Comparison of ENCODE assay signal across 8 mouse cellular contexts in genomic region chr13:39823965-39824555, GRCm38 (mm10).
DNase-seq lines count a peak whose midpoint lies in the region; ATAC-seq and TF ChIP-seq lines count a peak whose summit lies in the region.

No protein-coding gene starts in this region.

- no peak for TF ChIP-seq CTCF in left cerebral cortex, adult 2 months (IDR thresholded peaks at IDR 0.05)
- no peak for TF ChIP-seq CTCF in lung, postnatal 0 days (IDR thresholded peaks at IDR 0.05)

- peak overlapping the region; percentile 32; the same call in 1 of the 2 replicates for H3K9ac ChIP-seq in hindbrain, embryonic 12.5 days
- H3K9ac ChIP-seq in lung, postnatal 0 days (replicated peaks; ENCODE audit: low read depth): no peak overlapping the region

- 8% methylated on average over 20 of the region's 20 CpGs for WGBS in hindbrain, embryonic 12.5 days
- WGBS in lung, postnatal 0 days: 2% methylated on average over 20 of the region's 20 CpGs

- intact Hi-C loops in left cerebral cortex, adult 2 months (cut with DNase I): no loop called here

- no peak overlapping the region for H3K27ac ChIP-seq in left cerebral cortex, adult 2 months
- H3K27ac ChIP-seq in hindbrain, embryonic 12.5 days: peak overlapping the region; percentile 77
- H3K27ac ChIP-seq in lung, postnatal 0 days (ENCODE audit: low read length): no peak overlapping the region

- H3K27me3 ChIP-seq in hindbrain, embryonic 12.5 days: peaks cover 7% of the 10 kb centered on the region; the same call in 1 of the 2 replicates
- H3K27me3 ChIP-seq in lung, postnatal 0 days (replicated peaks; ENCODE audit: insufficient read depth, low read length): no peaks in the 10 kb centered on the region

- H3K9me3 ChIP-seq in hindbrain, embryonic 12.5 days (replicated peaks): no peaks in the 10 kb centered on the region
- H3K9me3 ChIP-seq in lung, postnatal 0 days (ENCODE audit: low read length): no peaks in the 10 kb centered on the region

- peak overlapping the region; percentile 37 for H3K4me3 ChIP-seq in left cerebral cortex, adult 2 months
- H3K4me3 ChIP-seq in hindbrain, embryonic 12.5 days: peak overlapping the region; percentile 31
- H3K4me3 ChIP-seq in lung, postnatal 0 days (ENCODE audit: low read depth, low read length): peak overlapping the region; percentile 19; the same call in 1 of the 2 replicates

- TF ChIP-seq EP300 in lung, postnatal 0 days (IDR thresholded peaks at IDR 0.05): no peak

- H3K4me2 ChIP-seq in hindbrain, embryonic 12.5 days (replicated peaks): peak overlapping the region; percentile 52
- H3K4me2 ChIP-seq in lung, postnatal 0 days (replicated peaks; ENCODE audit: low read depth, low read length): peak overlapping the region; percentile 55

- ATAC-seq in hindbrain, embryonic 12.5 days (ENCODE audit: low FRiP score): peak; percentile 83
- no peak for ATAC-seq in lung, postnatal 0 days

- no peaks in the 10 kb centered on the region for H3K36me3 ChIP-seq in hindbrain, embryonic 12.5 days
- H3K36me3 ChIP-seq in lung, postnatal 0 days (ENCODE audit: insufficient read depth, low read length): no peaks in the 10 kb centered on the region

- peaks cover 13% of the 10 kb centered on the region for H3K4me1 ChIP-seq in hindbrain, embryonic 12.5 days
- peaks cover 8% of the 10 kb centered on the region; the same call in 1 of the 2 replicates for H3K4me1 ChIP-seq in lung, postnatal 0 days (ENCODE audit: insufficient read depth, low read depth, low read length)

- peak; percentile 8 to 12 for DNase-seq in left cerebral cortex, adult 2 months (ENCODE audit: extremely low spot score in 1 of 2, low spot score in 2 of 2)
- DNase-seq in left cerebral cortex, adult 18-20 months (ENCODE audit: low spot score in 2 of 2): no peak
- DNase-seq in adrenal gland, postnatal 25 days: peak; percentile 2
- peak; percentile 55 for DNase-seq in embryo, embryonic 9.5 days (ENCODE audit: extremely low spot score)
- peak; percentile 34 for DNase-seq in lung, postnatal 0 days (ENCODE audit: low spot score)
- DNase-seq in right cerebral cortex, postnatal 14 days: peak; percentile 17
- no peak for DNase-seq in spleen, postnatal 10 days (ENCODE audit: low spot score in 2 of 2)

Comparison
In these comparisons a context has a peak if more than half of its experiments do, and no peak if none do; other contexts are left out.
1. DNase-seq: peak in left cerebral cortex, adult 2 months (2 of 2), adrenal gland, postnatal 25 days (single experiment), embryo, embryonic 9.5 days (single experiment), lung, postnatal 0 days (single experiment) and right cerebral cortex, postnatal 14 days (single experiment); none in left cerebral cortex, adult 18-20 months (0 of 2) and spleen, postnatal 10 days (0 of 2).
2. Peak in every context shown above with its lines, with median percentiles within 50 percentile points of each other: H3K4me3 ChIP-seq.